In the genomic region with DNA sequence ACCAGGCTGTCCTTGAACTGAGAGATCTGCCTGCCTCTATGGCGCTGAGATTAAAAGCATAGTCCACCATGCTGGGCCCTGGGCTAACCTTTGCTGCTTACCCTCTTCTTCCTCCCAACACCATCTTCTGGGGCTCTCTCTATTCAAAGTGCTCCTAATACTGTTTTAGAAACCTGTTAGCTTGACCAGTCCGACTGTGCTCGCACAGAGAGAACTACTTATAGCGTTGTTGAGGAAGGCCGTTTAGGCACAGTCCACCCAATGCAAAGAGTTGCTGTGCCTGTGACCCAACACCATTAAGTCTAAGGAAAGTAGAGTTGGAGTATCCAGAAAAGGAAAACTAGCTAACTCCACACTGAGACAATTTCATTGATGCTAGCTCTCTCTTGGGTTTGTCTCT, we compare ENCODE assay signal across 8 mouse cellular contexts. TPM values are rescaled to one million over a fixed set of nuclear protein-coding genes. Genes with fewer than 3 reads are reported as not detected.
DNase-seq lines count a peak whose midpoint lies in the region; ATAC-seq and TF ChIP-seq lines count a peak whose summit lies in the region.

No protein-coding gene starts in this region.

- ATAC-seq in lung, postnatal 0 days: no peak

- no peak for TF ChIP-seq EP300 in lung, postnatal 0 days (IDR thresholded peaks at IDR 0.05)

- H3K4me3 ChIP-seq in lung, postnatal 0 days (ENCODE audit: low read depth, low read length): no peak overlapping the region
- no peak overlapping the region for H3K4me3 ChIP-seq in limb, embryonic 10.5 days
- H3K4me3 ChIP-seq in olfactory bulb, adult 2 months (ENCODE audit: insufficient read depth, low read depth, low read length): no peak overlapping the region

- H3K9ac ChIP-seq in lung, postnatal 0 days (replicated peaks; ENCODE audit: low read depth): no peak overlapping the region

- H3K27me3 ChIP-seq in lung, postnatal 0 days (replicated peaks; ENCODE audit: insufficient read depth, low read length): no peaks in the 10 kb centered on the region
- no peaks in the 10 kb centered on the region for H3K27me3 ChIP-seq in limb, embryonic 10.5 days (ENCODE audit: low read depth, poor library complexity, severe bottlenecking)

- TF ChIP-seq POLR2A in olfactory bulb, adult 2 months (IDR thresholded peaks at IDR 0.05; ENCODE audit: insufficient read depth, low read depth, low read length): no peak

- WGBS in lung, postnatal 0 days: 81% methylated on average over 5 of the region's 5 CpGs
- 93% methylated on average over 5 of the region's 5 CpGs for WGBS in limb, embryonic 10.5 days
- WGBS in olfactory bulb, adult 2 months: 87% methylated on average over 5 of the region's 5 CpGs

- intact Hi-C loops in left cerebral cortex, postnatal 36 days (cut with DNase I): loop anchor here (2.0 to 5.0 kb wide), 2 partner anchors 41 to 71 kb away; no protein-coding TSS in a partner anchor

- peak; percentile 51 for DNase-seq in cerebellum, adult 9-10 months
- DNase-seq in cerebellum, postnatal 25 days: no peak
- DNase-seq in lung, postnatal 0 days (ENCODE audit: low spot score): no peak
- DNase-seq in lung, postnatal 36 days: no peak
- no peak for DNase-seq in limb, embryonic 10.5 days (ENCODE audit: low spot score)
- DNase-seq in left cerebral cortex, postnatal 36 days (ENCODE audit: low spot score in 2 of 2): no peak
- DNase-seq in adipocyte (ENCODE audit: low spot score): no peak

- H3K4me2 ChIP-seq in lung, postnatal 0 days (replicated peaks; ENCODE audit: low read depth, low read length): no peak overlapping the region; the same call in 1 of the 2 replicates

- no peaks in the 10 kb centered on the region for H3K9me3 ChIP-seq in lung, postnatal 0 days (ENCODE audit: low read length)
- H3K9me3 ChIP-seq in limb, embryonic 10.5 days (replicated peaks): no peaks in the 10 kb centered on the region

- peaks cover 30% of the 10 kb centered on the region for H3K4me1 ChIP-seq in lung, postnatal 0 days (ENCODE audit: insufficient read depth, low read depth, low read length)
- peaks cover 65% of the 10 kb centered on the region for H3K4me1 ChIP-seq in limb, embryonic 10.5 days
- H3K4me1 ChIP-seq in olfactory bulb, adult 2 months (ENCODE audit: control insufficient read depth, insufficient read depth, low read length): peaks cover 30% of the 10 kb centered on the region

- TF ChIP-seq CTCF in lung, postnatal 0 days (IDR thresholded peaks at IDR 0.05): no peak
- TF ChIP-seq CTCF in olfactory bulb, adult 2 months (IDR thresholded peaks at IDR 0.05; ENCODE audit: insufficient read depth, low read depth, low read length): no peak

- H3K27ac ChIP-seq in lung, postnatal 0 days (ENCODE audit: low read length): peak overlapping the region; percentile 84
- peak overlapping the region; percentile 81 for H3K27ac ChIP-seq in limb, embryonic 10.5 days
- peak overlapping the region; percentile 53 for H3K27ac ChIP-seq in olfactory bulb, adult 2 months (ENCODE audit: insufficient read depth, low read depth, low read length)

- H3K36me3 ChIP-seq in lung, postnatal 0 days (ENCODE audit: insufficient read depth, low read length): no peaks in the 10 kb centered on the region
- H3K36me3 ChIP-seq in limb, embryonic 10.5 days: no peaks in the 10 kb centered on the region

RNA-seq across cellular contexts. Expression of a gene that starts 7.2 kb away (rescaled TPM):
- 16.3 and 21.3 TPM in 2 replicates for polyA plus RNA-seq in lung, postnatal 0 days (2015; fragmentation: Nextera tagmentation; extraction: Ambion mirVana)
- polyA plus RNA-seq in limb, embryonic 10.5 days (2016; fragmentation: Nextera tagmentation; extraction: Ambion mirVana): 22.8 and 25.0 TPM in 2 replicates
- polyA plus RNA-seq in olfactory bulb, adult 2 months (2012; ENCODE audit: insufficient read depth, insufficient read length, low replicate concordance, missing spikeins): 206 and 252 TPM in 2 replicates
- total RNA-seq in left cerebral cortex, postnatal 36 days (2021): 100 to 1,000 TPM; 169 to 193 TPM

RNA-seq across cellular contexts. Expression of a gene that starts 13.0 kb away (rescaled TPM):
- polyA plus RNA-seq in lung, postnatal 0 days (2015; fragmentation: Nextera tagmentation; extraction: Ambion mirVana): 6.9 and 8.9 TPM in 2 replicates
- 1.2 and 1.5 TPM in 2 replicates for polyA plus RNA-seq in limb, embryonic 10.5 days (2016; fragmentation: Nextera tagmentation; extraction: Ambion mirVana)
- polyA plus RNA-seq in olfactory bulb, adult 2 months (2012; ENCODE audit: insufficient read depth, insufficient read length, low replicate concordance, missing spikeins): not detected in 2 replicates
- 100 to 1,000 TPM; 117 to 141 TPM for total RNA-seq in left cerebral cortex, postnatal 36 days (2021)

RNA-seq across cellular contexts. Expression of a gene that starts 16.6 kb away (rescaled TPM):
- polyA plus RNA-seq in lung, postnatal 0 days (2015; fragmentation: Nextera tagmentation; extraction: Ambion mirVana): 22.7 and 22.9 TPM in 2 replicates
- polyA plus RNA-seq in limb, embryonic 10.5 days (2016; fragmentation: Nextera tagmentation; extraction: Ambion mirVana): 46.7 and 51.9 TPM in 2 replicates
- not detected in 2 replicates for polyA plus RNA-seq in olfactory bulb, adult 2 months (2012; ENCODE audit: insufficient read depth, insufficient read length, low replicate concordance, missing spikeins)
- total RNA-seq in left cerebral cortex, postnatal 36 days (2021): 10 to 100 TPM; 46.7 to 63.5 TPM

RNA-seq across cellular contexts. Expression of a gene that starts 47.7 kb away (rescaled TPM):
- polyA plus RNA-seq in lung, postnatal 0 days (2015; fragmentation: Nextera tagmentation; extraction: Ambion mirVana): 38.1 and 40.5 TPM in 2 replicates
- 6.3 and 11.6 TPM in 2 replicates for polyA plus RNA-seq in limb, embryonic 10.5 days (2016; fragmentation: Nextera tagmentation; extraction: Ambion mirVana)
- 251 and 495 TPM in 2 replicates for polyA plus RNA-seq in olfactory bulb, adult 2 months (2012; ENCODE audit: insufficient read depth, insufficient read length, low replicate concordance, missing spikeins)
- 100 to 1,000 TPM; 718 to 779 TPM for total RNA-seq in left cerebral cortex, postnatal 36 days (2021)

RNA-seq across cellular contexts. Expression of a gene that starts 48.4 kb away (rescaled TPM):
- 1.1 and 1.5 TPM in 2 replicates for polyA plus RNA-seq in lung, postnatal 0 days (2015; fragmentation: Nextera tagmentation; extraction: Ambion mirVana)
- 1.4 and 1.9 TPM in 2 replicates for polyA plus RNA-seq in limb, embryonic 10.5 days (2016; fragmentation: Nextera tagmentation; extraction: Ambion mirVana)
- 182 TPM in 1 of 2 replicates, not detected in the other for polyA plus RNA-seq in olfactory bulb, adult 2 months (2012; ENCODE audit: insufficient read depth, insufficient read length, low replicate concordance, missing spikeins)
- total RNA-seq in left cerebral cortex, postnatal 36 days (2021): 100 to 1,000 TPM; 139 to 161 TPM
